Mouse (Mus musculus) testis, adult 2 months (tissue): ENCODE data around the gene Adgrb2. TPM values are rescaled to one million over a fixed set of nuclear protein-coding genes. Genes with fewer than 3 reads are reported as not detected.

Source experiments
- H3K27ac ChIP-seq: fragments of 200-500 bp; 2 replicates; pipeline ENCODE4 v1.5.1; 2012; ENCODE audit warnings: low read depth, low read length; ENCODE audit not compliant: control insufficient read depth, insufficient read depth
- H3K27me3 ChIP-seq: fragments of 200-500 bp; 2 replicates; pipeline ENCODE4 v1.6.1; 2012; ENCODE audit warnings: mild to moderate bottlenecking, low read length, moderate library complexity; ENCODE audit not compliant: control insufficient read depth, insufficient read depth
- H3K36me3 ChIP-seq: fragments of 200-500 bp; 2 replicates; pipeline ENCODE4 v1.6.1; 2012; ENCODE audit warnings: mild to moderate bottlenecking, low read length; ENCODE audit not compliant: control insufficient read depth, insufficient read depth
- H3K4me1 ChIP-seq: fragments of 200-500 bp; 2 replicates; pipeline ENCODE4 v1.6.1; 2012; ENCODE audit warnings: low read length; ENCODE audit not compliant: control insufficient read depth, insufficient read depth
- H3K4me3 ChIP-seq: fragments of 200-500 bp; 2 replicates; pipeline ENCODE4 v1.5.1; 2012; ENCODE audit warnings: low read depth, mild to moderate bottlenecking, low read length, moderate library complexity, mixed read lengths; ENCODE audit not compliant: control insufficient read depth
- CTCF ChIP-seq: fragments of 200-500 bp; IDR thresholded peaks from 2 replicates; pipeline ENCODE4 v1.5.1; 2012; ENCODE audit warnings: low read depth, mild to moderate bottlenecking, inconsistent platforms, low read length, moderate library complexity; ENCODE audit not compliant: control insufficient read depth, insufficient read depth, insufficient replicate concordance
- POLR2A ChIP-seq: fragments of 200-500 bp; IDR thresholded peaks from 2 replicates; pipeline ENCODE4 v1.6.1; 2012; ENCODE audit warnings: low read depth, mild to moderate bottlenecking, inconsistent platforms, low read length, moderate library complexity; ENCODE audit not compliant: control insufficient read depth
- polyA plus RNA-seq: library from polyadenylated mRNA; depleted of rRNA; stranded (reverse); fragments of >200 nt; gene quantifications from 2 replicates; pipeline ENCODE4 v1.2.3, GENCODE M21; 2012

The Adgrb2 gene
- polyA plus RNA-seq, 1 experiment: 1.6 TPM

DNA sequence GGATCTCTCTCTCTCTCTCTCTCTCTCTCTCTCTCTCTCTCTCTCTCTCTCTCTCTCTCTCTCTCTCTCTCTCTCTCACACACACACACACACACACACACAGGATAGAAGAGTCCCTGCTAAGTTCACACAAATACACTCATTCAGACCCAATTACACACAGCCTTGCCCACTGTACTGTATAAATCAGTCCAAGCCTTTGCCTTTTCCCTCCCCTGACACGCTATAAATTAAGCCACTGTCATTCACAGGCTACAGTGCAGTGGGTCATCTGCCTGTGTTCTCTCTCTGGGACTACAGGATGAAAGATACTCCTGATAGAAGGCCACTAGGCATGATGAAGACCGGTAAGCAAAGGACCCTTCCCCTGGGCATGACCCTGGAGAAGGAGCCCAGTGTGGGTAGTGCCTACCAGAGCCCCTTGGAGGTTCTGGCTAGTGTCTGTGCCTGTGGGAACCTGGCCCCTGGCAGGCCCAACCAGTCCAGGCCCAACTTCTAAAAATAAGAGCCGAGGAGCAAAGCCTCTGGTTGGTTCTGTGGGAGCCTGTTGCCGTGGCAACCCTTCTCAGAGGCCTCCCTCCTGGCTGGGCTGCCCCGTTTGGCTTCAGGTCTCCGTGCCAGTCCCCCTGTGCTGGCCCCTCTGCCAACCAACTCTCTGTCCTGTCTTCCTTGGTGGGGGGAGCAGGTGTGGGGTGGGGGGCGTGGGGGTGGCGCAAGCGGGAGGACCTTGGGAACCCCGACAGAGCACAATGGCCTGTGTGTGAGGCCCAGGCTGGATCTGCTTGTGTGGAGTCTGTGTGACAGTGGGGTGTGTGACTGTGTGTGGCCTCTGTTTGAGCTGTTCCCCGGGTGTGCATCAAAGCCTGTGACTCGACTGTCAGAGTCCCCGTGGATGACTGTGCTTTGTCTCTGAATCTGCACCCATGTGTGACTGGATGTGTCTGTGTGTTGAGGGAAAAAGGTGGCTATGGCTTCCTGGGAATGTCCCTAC, 17.4 kb upstream of the Adgrb2 start:
- Histone ChIP-seq H3K36me3 (no peaks in the 10 kb centered on the region), H3K27ac (no peak overlapping the region), H3K4me3 (no peak overlapping the region), H3K27me3 (no peaks in the 10 kb centered on the region), H3K4me1 (peaks cover 3% of the 10 kb centered on the region; the same call in 1 of the 2 replicates)
- no peak for TF ChIP-seq CTCF
- TF ChIP-seq POLR2A: no peak

DNA sequence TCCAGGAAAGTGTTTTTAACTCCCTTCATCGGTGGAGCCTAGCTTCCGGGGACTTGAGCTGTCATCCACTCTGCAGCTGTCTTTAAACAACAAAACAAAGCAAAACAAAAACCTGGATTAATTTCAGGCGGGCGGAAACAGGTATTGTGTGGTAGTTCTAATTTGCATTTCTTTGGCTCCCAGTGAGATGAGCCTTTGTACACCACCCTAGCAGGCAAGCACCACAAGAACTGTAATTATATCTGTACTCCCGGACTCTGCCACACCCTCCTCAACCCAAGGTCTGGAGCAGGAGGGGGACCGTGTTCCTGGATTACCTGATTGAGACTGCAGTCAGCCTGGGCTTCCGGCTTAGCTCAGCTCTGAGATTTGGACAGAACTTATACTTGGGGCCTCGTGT, 14.5 kb upstream of the Adgrb2 start:
- no peak for TF ChIP-seq CTCF
- TF ChIP-seq POLR2A: no peak
- H3K4me3 ChIP-seq: no peak overlapping the region
- no peaks in the 10 kb centered on the region for H3K27me3 ChIP-seq
- no peaks in the 10 kb centered on the region for H3K36me3 ChIP-seq
- H3K27ac ChIP-seq: no peak overlapping the region
- peaks cover 3% of the 10 kb centered on the region; the same call in 1 of the 2 replicates for H3K4me1 ChIP-seq

DNA sequence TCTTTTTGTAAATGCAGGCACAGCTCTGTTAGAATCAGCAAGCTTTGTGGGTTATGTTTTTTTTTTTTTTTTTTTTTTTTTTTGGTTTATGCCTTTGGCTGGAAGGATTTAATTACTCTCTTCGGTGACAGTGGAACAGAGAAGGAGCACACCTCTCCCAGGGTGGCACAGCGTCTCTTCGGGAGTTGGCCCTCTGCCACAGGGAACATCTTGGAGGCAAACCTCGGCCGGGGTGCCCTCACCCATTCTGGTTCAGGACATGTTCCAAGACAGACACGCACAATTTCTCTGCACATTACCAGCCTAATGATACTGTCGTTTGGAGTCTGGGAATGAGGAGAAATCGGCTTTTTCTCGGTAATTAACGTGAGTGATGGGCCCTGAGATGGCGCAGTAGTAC, 13.8 kb upstream of the Adgrb2 start:
- Histone ChIP-seq H3K36me3 (no peaks in the 10 kb centered on the region), H3K27ac (no peak overlapping the region), H3K4me1 (peaks cover 3% of the 10 kb centered on the region; the same call in 1 of the 2 replicates), H3K27me3 (no peaks in the 10 kb centered on the region), H3K4me3 (no peak overlapping the region)
- TF ChIP-seq CTCF: no peak
- no peak for TF ChIP-seq POLR2A

DNA sequence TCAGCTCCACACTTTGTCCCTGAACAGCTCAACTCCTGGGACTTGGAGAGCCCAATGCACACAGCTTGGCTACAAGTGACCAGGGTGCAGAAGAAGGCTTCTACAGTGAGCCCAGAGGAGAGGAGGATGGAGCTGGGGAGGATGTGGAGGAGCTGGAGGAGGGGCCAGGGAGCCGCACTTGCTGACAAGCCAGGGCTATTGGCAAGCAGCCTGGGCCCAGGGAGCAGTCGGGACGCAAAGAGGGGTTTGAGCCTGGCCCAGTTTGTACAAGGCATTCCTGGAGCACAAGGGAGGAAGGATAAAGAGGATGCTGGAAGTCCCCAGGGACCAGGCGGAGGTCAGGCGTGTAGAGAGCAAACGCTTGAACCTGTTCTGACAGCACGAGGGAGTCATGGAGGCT, 12.7 kb upstream of the Adgrb2 start:
- TF ChIP-seq CTCF (no peak), POLR2A (no peak)
- no peaks in the 10 kb centered on the region for H3K36me3 ChIP-seq
- H3K4me1 ChIP-seq: peaks cover 3% of the 10 kb centered on the region; the same call in 1 of the 2 replicates
- no peak overlapping the region for H3K27ac ChIP-seq
- no peaks in the 10 kb centered on the region for H3K27me3 ChIP-seq
- H3K4me3 ChIP-seq: no peak overlapping the region

DNA sequence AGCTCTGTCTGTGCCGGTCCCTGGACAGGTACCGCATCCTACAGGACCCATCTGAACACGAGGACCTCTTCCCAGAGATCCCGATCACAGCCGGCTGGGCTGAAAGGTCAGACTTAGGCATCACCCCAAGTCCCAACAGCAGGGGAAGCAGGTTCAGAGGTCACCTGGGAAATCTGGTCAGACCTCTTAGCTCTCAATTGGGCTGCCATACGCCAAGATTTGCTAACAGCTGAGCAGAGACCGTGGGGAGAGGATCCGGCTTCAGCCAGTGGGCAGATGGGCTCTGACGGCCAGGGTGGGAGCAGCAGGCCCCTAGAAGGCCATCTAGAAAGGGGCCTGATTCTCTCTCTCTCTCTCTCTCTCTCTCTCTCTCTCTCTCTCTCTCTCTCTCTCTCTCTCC, 10.4 kb upstream of the Adgrb2 start:
- TF ChIP-seq CTCF (no peak), POLR2A (no peak)
- Histone ChIP-seq H3K4me3 (no peak overlapping the region), H3K27ac (no peak overlapping the region), H3K27me3 (no peaks in the 10 kb centered on the region), H3K36me3 (no peaks in the 10 kb centered on the region), H3K4me1 (no peaks in the 10 kb centered on the region)

DNA sequence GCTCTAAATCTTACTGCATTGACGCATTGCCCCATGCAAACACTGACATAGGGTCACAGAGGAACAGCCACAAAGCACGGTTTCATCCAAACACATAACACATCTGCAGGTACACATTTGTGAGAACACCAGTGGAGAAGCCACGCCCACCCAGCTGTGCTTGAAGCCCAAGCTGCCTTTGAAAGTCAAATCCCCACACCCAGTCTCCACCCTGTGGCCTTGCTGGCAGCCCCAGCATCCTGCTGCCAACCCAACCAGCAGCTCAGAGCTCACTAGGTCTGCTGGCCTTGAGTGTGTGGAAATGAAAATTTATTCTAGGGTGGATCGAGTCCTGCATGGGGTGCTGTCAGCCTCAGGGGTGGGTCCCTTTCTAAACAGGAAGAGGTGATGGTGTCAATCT, 7.4 kb upstream of the Adgrb2 start:
- no peaks in the 10 kb centered on the region for H3K4me1 ChIP-seq
- no peaks in the 10 kb centered on the region for H3K27me3 ChIP-seq
- no peak overlapping the region for H3K4me3 ChIP-seq
- TF ChIP-seq POLR2A: no peak
- TF ChIP-seq CTCF: no peak
- H3K27ac ChIP-seq: no peak overlapping the region
- H3K36me3 ChIP-seq: no peaks in the 10 kb centered on the region

DNA sequence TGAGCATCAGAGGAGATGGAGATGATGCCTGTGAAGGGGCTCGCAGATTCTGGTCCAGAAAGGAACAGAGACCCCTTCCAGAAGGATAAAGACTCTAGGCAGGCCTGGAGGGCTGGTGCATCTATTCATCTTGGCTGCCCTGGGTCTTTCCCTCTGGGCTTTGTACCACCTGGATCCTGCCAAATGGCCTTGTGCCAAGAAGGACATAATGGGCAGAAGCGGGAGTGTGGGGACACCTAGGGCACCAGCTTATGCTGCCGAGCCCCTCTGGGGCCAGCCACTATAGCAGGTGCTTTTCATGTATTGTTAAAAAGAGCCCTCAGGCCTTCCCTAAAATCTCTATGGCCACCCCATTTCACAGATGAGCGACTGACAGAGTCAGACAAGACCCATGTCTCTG, 6.4 kb upstream of the Adgrb2 start:
- no peak for TF ChIP-seq CTCF
- no peak for TF ChIP-seq POLR2A
- no peaks in the 10 kb centered on the region for H3K27me3 ChIP-seq
- no peaks in the 10 kb centered on the region for H3K4me1 ChIP-seq
- H3K4me3 ChIP-seq: no peak overlapping the region
- H3K36me3 ChIP-seq: no peaks in the 10 kb centered on the region
- H3K27ac ChIP-seq: no peak overlapping the region
